Mouse (Mus musculus) activated CD4-positive, CD25-positive, alpha-beta regulatory T cell (primary cell): ENCODE measurements around the gene Tex36. TPM values are rescaled to one million over a fixed set of nuclear protein-coding genes. Genes with fewer than 3 reads are reported as not detected.

Source experiments
- polyA plus RNA-seq, 2 experiments: library from polyadenylated mRNA; unstranded; fragments of 100-300 nt; shearing (Covaris generic); gene quantifications; one replicate each; pipeline ENCODE4 v1.2.1; 2017

Gene Tex36
- polyA plus RNA-seq, result not detected

DNA sequence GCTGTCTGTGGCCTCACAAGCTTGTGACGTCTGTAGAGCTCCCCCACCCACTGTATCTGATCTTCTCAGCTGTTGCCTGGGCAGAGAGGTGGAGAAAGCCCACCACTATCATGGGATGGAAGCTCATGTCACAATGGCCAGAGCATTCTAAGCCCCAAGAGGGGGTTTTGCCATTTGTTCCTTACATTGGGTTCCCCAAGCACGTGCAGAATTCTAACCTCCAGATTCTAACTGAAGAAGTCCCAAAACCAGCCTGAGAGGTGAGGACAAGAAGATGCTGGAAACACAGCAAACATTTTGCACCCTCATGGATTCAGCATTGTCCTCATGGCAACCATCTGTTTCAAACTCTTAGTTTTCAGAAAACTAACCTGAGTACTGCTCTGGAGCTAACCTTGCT is at the start of gene Tex36:
Gene Tex36 (minus strand): TSS at position 101 of the 400 bp plus-strand sequence.

DNA sequence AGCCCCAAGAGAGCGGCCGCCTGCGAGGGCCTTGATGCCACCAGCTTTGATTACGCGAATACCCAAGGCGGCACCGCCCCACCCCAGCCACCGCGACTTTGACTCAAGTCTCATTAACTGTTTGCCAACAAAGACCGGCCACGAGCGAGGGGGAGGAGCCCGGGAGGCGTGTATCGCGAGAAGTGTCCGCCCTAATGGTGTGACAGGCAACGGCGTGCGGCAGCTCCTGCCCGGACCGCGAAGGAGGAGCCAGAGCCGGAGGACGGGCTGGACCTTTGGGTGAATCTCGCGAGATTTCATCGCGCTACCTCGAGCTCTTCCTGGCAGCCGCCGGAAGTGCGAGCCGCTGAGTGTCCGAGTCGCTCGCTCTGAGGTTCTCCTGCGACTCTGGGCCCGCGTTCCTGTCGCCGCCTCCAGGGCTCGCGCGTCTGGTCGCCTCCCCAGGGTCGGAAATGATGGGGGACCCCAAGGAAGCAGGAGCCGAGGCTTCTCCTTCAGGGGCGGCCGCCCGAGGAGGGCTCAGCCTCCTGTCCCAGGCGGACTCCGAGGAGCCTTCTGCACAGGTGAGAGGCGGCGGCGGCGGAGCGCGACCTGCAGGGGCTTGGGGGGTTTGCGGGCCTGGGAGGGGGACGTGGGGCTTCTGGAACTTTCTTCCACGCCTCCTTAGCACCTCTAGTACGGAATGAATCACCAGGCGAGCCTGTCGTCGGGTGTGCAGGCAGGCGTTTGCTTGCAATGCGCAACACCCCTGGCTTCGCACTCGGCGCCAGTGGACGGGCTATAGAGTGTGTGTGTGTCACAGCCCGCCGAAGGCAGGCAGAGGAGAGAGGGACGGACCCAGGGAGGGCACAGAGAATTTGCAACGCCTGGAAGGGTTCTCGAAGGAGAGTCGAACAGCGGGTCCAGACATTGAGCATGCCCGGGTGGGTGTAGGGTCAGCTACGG is 35.7 kb upstream of the Tex36 start, which contains the start of gene Edrf1:
Gene Edrf1 (plus strand): TSS at position 183 of the 945 bp plus-strand sequence.

Other genes with a start within 250 kb of the Tex36 start
- 10 to 100 TPM; 23.7 to 26.8 TPM for gene Edrf1, start 35.4 kb upstream of the Tex36 start, polyA plus RNA-seq
- under 1 TPM; 0.06 to 0.14 TPM for gene Mmp21, start 77.9 kb upstream of the Tex36 start, polyA plus RNA-seq
- gene Bccip, start 107.2 kb upstream of the Tex36 start, polyA plus RNA-seq, result 100 to 1,000 TPM; 149 to 196 TPM
- 10 to 100 TPM; 22.2 to 33.5 TPM for gene Uros, start 107.9 kb upstream of the Tex36 start, polyA plus RNA-seq
- under 1 TPM in 1 of 2 experiments, not detected in 1; 0.88 TPM for gene Fank1, start 174.7 kb upstream of the Tex36 start, polyA plus RNA-seq
- 10 to 100 TPM; 21.2 to 24.9 TPM for gene Dhx32, start 180.6 kb upstream of the Tex36 start, polyA plus RNA-seq